Mouse (Mus musculus) forebrain, embryonic 13.5 days (tissue): ENCODE measurements around the gene Olfr1352. TPM values are rescaled to one million over a fixed set of nuclear protein-coding genes. Genes with fewer than 3 reads are reported as not detected.
"Not testable (repeated sequence)": the region's sequence is repeated elsewhere in the genome, so short reads cannot be mapped to it uniquely, and the experiment has no call there.

Experiments
- ATAC-seq: fragments of 200-750 bp; cut with Nextera tagmentation; 2 replicates; pipeline ENCODE4 v1.8.0; 2017
- H3K27ac ChIP-seq: fragments of 300-500 bp; sonication (generic); 2 replicates; pipeline ENCODE4 v1.5.1; 2015; ENCODE audit warnings: inconsistent platforms, mild to moderate bottlenecking, moderate library complexity
- H3K27me3 ChIP-seq: fragments of 300-500 bp; sonication (generic); 2 replicates; pipeline ENCODE4 v1.6.1; 2015; ENCODE audit warnings: mild to moderate bottlenecking, inconsistent platforms
- H3K36me3 ChIP-seq: fragments of 300-500 bp; sonication (generic); 2 replicates; pipeline ENCODE4 v1.6.1; 2015; ENCODE audit warnings: mild to moderate bottlenecking, inconsistent platforms; ENCODE audit not compliant: poor library complexity, severe bottlenecking
- H3K4me1 ChIP-seq: fragments of 300-500 bp; sonication (generic); 2 replicates; pipeline ENCODE4 v1.6.1; 2015; ENCODE audit warnings: inconsistent platforms
- H3K4me2 ChIP-seq: fragments of 300-500 bp; sonication (generic); 2 replicates; pipeline ENCODE4 v1.6.1; 2015; ENCODE audit warnings: inconsistent platforms, mild to moderate bottlenecking, moderate library complexity
- H3K4me3 ChIP-seq: fragments of 300-500 bp; sonication (generic); 2 replicates; pipeline ENCODE4 v1.5.1; 2015; ENCODE audit warnings: mild to moderate bottlenecking, inconsistent platforms
- H3K9ac ChIP-seq: fragments of 300-500 bp; sonication (generic); 2 replicates; pipeline ENCODE4 v1.6.1; 2015; ENCODE audit warnings: mild to moderate bottlenecking, inconsistent platforms
- H3K9me3 ChIP-seq: fragments of 300-500 bp; sonication (generic); replicated peaks from 2 replicates; pipeline ENCODE4 v1.6.1; 2016; ENCODE audit warnings: inconsistent platforms
- WGBS: fragments of 180-500 bp; shearing (Covaris S2); methylation state at CpG from one replicate; pipeline ENCODE4 v1.1.7; 2015; 5-methylcytosine and 5-hydroxymethylcytosine counted together
- polyA plus RNA-seq: library from polyadenylated mRNA; unstranded; fragments of >200 nt; fragmentation: Nextera tagmentation; extraction: Ambion mirVana; gene quantifications from 2 replicates; pipeline ENCODE4 v1.2.1, GENCODE M21; 2015

Olfr1352 gene
- polyA plus RNA-seq = not detected in 2 replicates

DNA sequence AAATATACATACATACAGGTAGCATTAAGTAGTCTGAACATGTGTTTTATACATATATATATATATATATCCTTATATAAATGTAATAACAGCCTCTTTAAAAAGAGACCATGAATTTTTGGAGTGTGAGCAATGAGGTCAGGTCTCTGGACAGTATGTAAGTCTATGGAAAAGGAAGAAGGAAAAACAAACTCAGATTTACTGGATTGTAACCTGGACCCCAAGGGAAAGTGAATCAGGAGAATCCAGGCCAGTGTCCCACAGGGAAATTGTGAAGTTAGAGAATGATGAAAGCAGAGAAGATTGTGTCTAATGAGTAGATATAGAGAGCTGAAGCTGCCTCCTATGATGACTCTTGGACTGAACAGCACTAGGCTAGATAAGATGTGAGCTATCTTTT, at the start of gene Olfr1352:
Gene Olfr1352 (plus strand): TSS at position 301 of the 400 bp plus-strand sequence.
- no peak for ATAC-seq
- Histone ChIP-seq H3K4me2 (no peak within 1 kb of the TSS), H3K4me3 (no peak within 1 kb of the TSS), H3K9me3 (no peaks in the 10 kb centered on the region), H3K4me1 (no peaks in the 10 kb centered on the region), H3K9ac (no peak within 1 kb of the TSS), H3K27me3 (no peaks in the 10 kb centered on the region), H3K36me3 (no peaks in the 10 kb centered on the region), H3K27ac (no peak within 1 kb of the TSS)

DNA sequence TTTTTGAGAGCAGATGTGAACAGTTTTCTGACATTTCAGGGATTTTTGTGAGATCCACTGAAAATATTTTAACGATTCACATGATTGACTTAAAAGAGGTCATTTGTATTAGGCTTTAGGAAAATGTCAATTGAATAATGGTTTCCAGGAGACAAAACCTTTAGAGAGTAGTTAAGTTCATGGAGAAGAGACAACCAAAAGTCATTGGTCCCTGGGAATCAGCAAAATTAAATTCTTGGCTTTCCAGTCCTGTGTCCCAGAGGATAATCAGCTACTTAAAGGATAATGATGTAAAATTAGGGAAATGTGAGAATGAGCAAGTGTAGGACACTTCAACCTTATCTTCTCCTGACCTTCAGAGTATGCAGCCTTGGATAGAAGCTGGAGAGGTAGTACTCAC, 30.5 kb upstream of the Olfr1352 start, which contains the start of gene Olfr8:
Gene Olfr8 (plus strand): TSS at position 301 of the 400 bp plus-strand sequence.
- WGBS = 86% methylated on average over 1 of the region's 1 CpGs
- H3K27ac ChIP-seq, H3K4me2 ChIP-seq, H3K36me3 ChIP-seq, H3K9me3 ChIP-seq, ATAC-seq, H3K9ac ChIP-seq, H3K4me1 ChIP-seq, H3K4me3 ChIP-seq, H3K27me3 ChIP-seq: not testable (repeated sequence)

DNA sequence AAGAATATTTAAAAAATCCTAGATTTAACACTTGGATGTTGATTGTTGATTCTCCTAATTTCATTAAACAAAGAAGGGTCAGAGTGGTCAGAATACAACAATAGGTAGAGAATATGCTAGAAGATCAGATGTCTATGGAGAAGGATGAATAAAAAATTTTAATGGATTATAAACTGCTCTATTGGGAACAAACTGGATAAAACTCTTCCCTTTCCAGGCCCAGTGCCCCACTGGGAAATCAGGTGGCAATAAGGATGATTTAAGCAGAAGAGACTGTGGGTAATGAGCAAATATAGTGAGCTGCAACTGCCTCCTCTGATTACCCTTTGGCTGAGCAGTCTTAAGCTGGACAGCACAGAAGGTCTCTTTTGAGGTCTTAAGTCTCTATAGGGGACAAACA, 17.8 kb upstream of the Olfr1352 start, which contains the start of gene Olfr1353:
Gene Olfr1353 (plus strand): TSS at position 301 of the 400 bp plus-strand sequence.
- not testable (repeated sequence) for H3K9me3 ChIP-seq, ATAC-seq, H3K4me1 ChIP-seq, H3K9ac ChIP-seq, H3K27ac ChIP-seq, H3K27me3 ChIP-seq, H3K4me2 ChIP-seq, H3K36me3 ChIP-seq, H3K4me3 ChIP-seq

DNA sequence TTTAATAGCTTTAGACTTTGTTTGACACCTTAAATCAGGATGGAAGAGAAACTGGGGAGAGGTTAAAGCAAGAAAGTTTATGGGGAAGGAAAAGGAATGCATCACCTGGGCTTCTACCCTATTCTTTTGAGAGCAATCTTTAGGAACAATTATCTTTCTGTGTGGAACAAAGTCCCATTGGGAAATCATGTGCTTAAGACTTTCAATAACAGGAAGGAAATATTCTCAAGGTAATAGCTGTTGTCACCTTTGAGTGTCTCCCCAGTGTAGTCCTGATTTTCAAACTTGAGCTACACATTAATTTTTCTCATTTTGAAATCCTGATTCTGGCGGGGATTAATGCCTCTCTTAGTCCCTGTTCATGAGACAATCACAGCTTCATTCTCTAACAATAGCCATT, 31.3 kb downstream of the Olfr1352 start, which contains the start of gene Olfr1351:
Gene Olfr1351 (plus strand): TSS at position 301 of the 400 bp plus-strand sequence.
- 80% methylated on average over 1 of the region's 1 CpGs for WGBS
- no peak for ATAC-seq

DNA sequence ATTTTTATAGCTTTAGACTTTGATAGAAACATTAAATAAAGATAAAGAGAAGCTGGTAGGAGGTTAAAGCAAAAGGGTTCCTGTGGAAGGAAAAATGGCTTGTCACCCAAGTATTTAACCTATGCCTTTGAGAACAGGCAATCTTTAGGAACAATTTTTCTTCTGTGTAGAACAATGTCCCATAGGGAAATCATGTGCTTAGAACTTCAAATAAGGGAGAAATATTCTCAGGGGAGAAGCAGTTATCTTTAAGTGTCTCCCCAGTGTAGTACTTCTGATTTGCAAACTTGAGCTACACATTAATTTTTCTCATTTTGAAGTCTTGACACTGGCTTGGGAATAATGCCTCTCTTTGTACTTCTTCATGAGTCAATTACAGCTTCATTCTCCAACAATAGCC, 47.6 kb downstream of the Olfr1352 start, which contains the start of gene Olfr57:
Gene Olfr57 (plus strand): TSS at position 301 of the 400 bp plus-strand sequence.
- Histone ChIP-seq H3K27me3 (no peaks in the 10 kb centered on the region), H3K9me3 (no peaks in the 10 kb centered on the region), H3K4me3 (no peak within 1 kb of the TSS), H3K9ac (no peak within 1 kb of the TSS), H3K27ac (no peak within 1 kb of the TSS), H3K4me1 (no peaks in the 10 kb centered on the region), H3K4me2 (no peak within 1 kb of the TSS), H3K36me3 (no peaks in the 10 kb centered on the region)
- no peak for ATAC-seq

More for the DNA sequence above, 31.3 kb downstream of the Olfr1352 start, which contains the start of gene Olfr1351:
- Histone ChIP-seq H3K9me3 (no peaks in the 10 kb centered on the region), H3K4me3 (no peak within 1 kb of the TSS), H3K4me2 (no peak within 1 kb of the TSS), H3K9ac (no peak within 1 kb of the TSS), H3K27me3 (no peaks in the 10 kb centered on the region), H3K36me3 (no peaks in the 10 kb centered on the region), H3K4me1 (no peaks in the 10 kb centered on the region), H3K27ac (no peak within 1 kb of the TSS)

Other genes with a start within 250 kb of the Olfr1352 start
- 0.13 and 0.21 TPM in 2 replicates for gene Ccdc105, start 228.0 kb upstream of the Olfr1352 start, polyA plus RNA-seq
- 1.2 and 2.2 TPM in 2 replicates for gene Slc1a6, start 200.6 kb upstream of the Olfr1352 start, polyA plus RNA-seq
- gene Olfr1356, start 128.9 kb upstream of the Olfr1352 start, polyA plus RNA-seq = not detected in 2 replicates
- gene Olfr1355, start 105.5 kb upstream of the Olfr1352 start, polyA plus RNA-seq = not detected in 2 replicates
- not detected in 2 replicates for gene Olfr1354, start 67.9 kb upstream of the Olfr1352 start, polyA plus RNA-seq
- gene Olfr8, start 30.4 kb upstream of the Olfr1352 start, polyA plus RNA-seq = not detected in 2 replicates
- not detected in 2 replicates for gene Olfr1353, start 17.7 kb upstream of the Olfr1352 start, polyA plus RNA-seq
- gene Olfr1351, start 31.4 kb downstream of the Olfr1352 start, polyA plus RNA-seq = not detected in 2 replicates
- gene Olfr57, start 47.7 kb downstream of the Olfr1352 start, polyA plus RNA-seq = 0.26 and 0.37 TPM in 2 replicates
- 45.3 and 51.6 TPM in 2 replicates for gene 2610008E11Rik, start 116.5 kb downstream of the Olfr1352 start, polyA plus RNA-seq
- not detected in 2 replicates for gene Vmn2r80, start 167.7 kb downstream of the Olfr1352 start, polyA plus RNA-seq